Mouse (Mus musculus) MEL (cell line): Measurements from ENCODE around the gene Sepsecs.
A peak's percentile ranks its signal among the peaks of the same experiment; 100 is the strongest.

Experiments
- CTCF ChIP-seq, 3 experiments: IDR thresholded peaks in 2 of 3; conservative IDR thresholded peaks in 1 of 3; 2 replicates each; pipeline ENCODE4 v1.5.1; 2011 to 2012; ENCODE audit warnings: low read length in 3 of 3, low read depth in 2 of 3, mild to moderate bottlenecking in 2 of 3, improper control_type of control experiment in 1 of 3, inconsistent platforms in 1 of 3, mixed read lengths in 1 of 3, moderate library complexity in 1 of 3; ENCODE audit not compliant: control insufficient read depth in 1 of 3, insufficient read depth in 1 of 3, poor library complexity in 1 of 3, severe bottlenecking in 1 of 3
- EP300 ChIP-seq, 2 experiments: IDR thresholded peaks; 2 replicates each; pipeline ENCODE4 v1.6.1; 2011; ENCODE audit warnings: improper control_type of control experiment in 2 of 2, low read length in 2 of 2, low read depth in 1 of 2, mild to moderate bottlenecking in 1 of 2
- ZKSCAN1 ChIP-seq: IDR thresholded peaks from 2 replicates; pipeline ENCODE4 v1.6.1; 2012; ENCODE audit warnings: low read depth, mild to moderate bottlenecking, inconsistent platforms, low read length, improper control_type of control experiment, moderate library complexity

- no peak for TF ChIP-seq ZKSCAN1
- TF ChIP-seq EP300 (IDR thresholded peaks at IDR 0.05; ENCODE audit: low read depth in 1 of 2, low read length in 2 of 2) = peak in 1 of 2 experiments; percentile 62; a peak in 2 of 4 replicates
- no peak for TF ChIP-seq CTCF (IDR thresholded peaks at IDR 0.05 in 2 of 3, conservative IDR thresholded peaks at IDR 0.05 in 1 of 3; ENCODE audit: control insufficient read depth in 1 of 3, insufficient read depth in 1 of 3, low read depth in 2 of 3, low read length in 3 of 3, poor library complexity in 1 of 3, severe bottlenecking in 1 of 3)
Measured at GRCm38 (mm10) chr5:52643947-52644840, 25.3 kb downstream of the Sepsecs start.
